Mouse (Mus musculus) midbrain, postnatal 0 days (tissue): ENCODE data around the gene Sesn3. TPM values are rescaled to one million over a fixed set of nuclear protein-coding genes. Genes with fewer than 3 reads are reported as not detected.

Experiments used
- ATAC-seq: fragments of 200-750 bp; cut with Nextera tagmentation; 2 replicates; pipeline ENCODE4 v1.8.0; 2017; ENCODE audit warnings: moderate number of reproducible peaks, mild to moderate bottlenecking, moderate TSS enrichment, moderate library complexity; ENCODE audit not compliant: low FRiP score
- DNase-seq: peaks from one replicate; pipeline ENCODE4 v3.0.0-alpha.2; 2015; ENCODE audit warnings: low spot score
- H3K27ac ChIP-seq: fragments of 300-500 bp; sonication (generic); 2 replicates; pipeline ENCODE4 v1.5.1; 2014; ENCODE audit warnings: low read depth, mild to moderate bottlenecking, low read length, mixed read lengths
- H3K27me3 ChIP-seq: fragments of 300-500 bp; sonication (generic); 2 replicates; pipeline ENCODE4 v1.6.1; 2014; ENCODE audit warnings: low read length, control low read depth, mixed read lengths; ENCODE audit not compliant: insufficient read depth
- H3K36me3 ChIP-seq: fragments of 300-500 bp; sonication (generic); 2 replicates; pipeline ENCODE4 v1.6.1; 2014; ENCODE audit warnings: low read length, control low read depth, mixed read lengths; ENCODE audit not compliant: insufficient read depth
- H3K4me1 ChIP-seq: fragments of 300-500 bp; sonication (generic); 2 replicates; pipeline ENCODE4 v1.6.1; 2014; ENCODE audit warnings: mild to moderate bottlenecking, control low read depth, antibody characterized with exemption, low read length, mixed read lengths; ENCODE audit not compliant: insufficient read depth
- H3K4me2 ChIP-seq: fragments of 300-500 bp; sonication (generic); 2 replicates; pipeline ENCODE4 v1.6.1; 2014; ENCODE audit warnings: low read depth, mild to moderate bottlenecking, low read length, mixed read lengths; ENCODE audit not compliant: poor library complexity, severe bottlenecking
- H3K4me3 ChIP-seq: fragments of 300-500 bp; sonication (generic); 2 replicates; pipeline ENCODE4 v1.5.1; 2014; ENCODE audit warnings: low read depth, mild to moderate bottlenecking, low read length, moderate library complexity
- H3K9ac ChIP-seq: fragments of 300-500 bp; sonication (generic); replicated peaks from 2 replicates; pipeline ENCODE4 v1.6.1; 2014; ENCODE audit warnings: mild to moderate bottlenecking, low read length, moderate library complexity, mixed read lengths; ENCODE audit not compliant: poor library complexity, severe bottlenecking
- H3K9me3 ChIP-seq: fragments of 300-500 bp; sonication (generic); 2 replicates; pipeline ENCODE4 v1.6.1; 2016; ENCODE audit warnings: low read length, control low read depth
- CTCF ChIP-seq: IDR thresholded peaks from 2 replicates; pipeline ENCODE4 v1.5.1; 2016; ENCODE audit warnings: antibody characterized with exemption, mild to moderate bottlenecking
- WGBS: fragments of 180-500 bp; shearing (Covaris S2); extraction: QIAGEN DNeasy Blood & Tissue Kit; methylation state at CpG from one replicate; pipeline ENCODE4 v1.1.7; 2014; 5-methylcytosine and 5-hydroxymethylcytosine counted together
- polyA plus RNA-seq: library from polyadenylated mRNA; unstranded; fragments of >200 nt; fragmentation: Nextera tagmentation; extraction: Ambion mirVana; gene quantifications from 2 replicates; pipeline ENCODE4 v1.2.1, GENCODE M21; 2015
- total RNA-seq: library from RNA; depleted of rRNA; stranded (reverse); fragments of >200 nt; gene quantifications from 2 replicates; pipeline ENCODE4 v1.2.3, GENCODE M21; 2014

Sesn3 gene
- total and polyA plus RNA-seq, 2 experiments from 2014 or later = 22.9 to 59.2 TPM

GRCm38 (mm10) chr9:14287234-14287633 lies 12.4 kb downstream of the Sesn3 start:
- no peaks in the 10 kb centered on the region for H3K9me3 ChIP-seq
- 89% methylated on average over 1 of the region's 1 CpGs for WGBS
- ATAC-seq = no peak
- H3K27me3 ChIP-seq = no peaks in the 10 kb centered on the region
- DNase-seq = no peak
- peaks cover 3% of the 10 kb centered on the region; the same call in 1 of the 2 replicates for H3K4me1 ChIP-seq
- TF ChIP-seq CTCF = no peak
- no peak overlapping the region for H3K4me3 ChIP-seq
- H3K9ac ChIP-seq = no peak overlapping the region
- no peaks in the 10 kb centered on the region for H3K36me3 ChIP-seq
- no peak overlapping the region for H3K27ac ChIP-seq
- no peak overlapping the region for H3K4me2 ChIP-seq

GRCm38 (mm10) chr9:14288500-14288899 lies 13.6 kb downstream of the Sesn3 start:
- no peak overlapping the region for H3K27ac ChIP-seq
- no peak overlapping the region for H3K4me2 ChIP-seq
- H3K9me3 ChIP-seq = no peaks in the 10 kb centered on the region
- H3K36me3 ChIP-seq = no peaks in the 10 kb centered on the region
- DNase-seq (no peak), ATAC-seq (no peak)
- H3K4me3 ChIP-seq = no peak overlapping the region
- no peak for TF ChIP-seq CTCF
- peaks cover 3% of the 10 kb centered on the region; the same call in 1 of the 2 replicates for H3K4me1 ChIP-seq
- H3K27me3 ChIP-seq = no peaks in the 10 kb centered on the region
- no peak overlapping the region for H3K9ac ChIP-seq

- H3K27me3 ChIP-seq = no peaks in the 10 kb centered on the region
- ATAC-seq = no peak
- H3K27ac ChIP-seq = no peak overlapping the region
- no peak for TF ChIP-seq CTCF
- H3K9me3 ChIP-seq = no peaks in the 10 kb centered on the region
- H3K4me1 ChIP-seq = peaks cover 3% of the 10 kb centered on the region; the same call in 1 of the 2 replicates
- no peaks in the 10 kb centered on the region for H3K36me3 ChIP-seq
- no peak overlapping the region for H3K9ac ChIP-seq
- H3K4me3 ChIP-seq = no peak overlapping the region
- DNase-seq = no peak
- 100% methylated on average over 1 of the region's 1 CpGs for WGBS
- no peak overlapping the region for H3K4me2 ChIP-seq
Measured at GRCm38 (mm10) chr9:14293866-14294265, 19.0 kb downstream of the Sesn3 start.

GRCm38 (mm10) chr9:14295680-14296440 lies 21.0 kb downstream of the Sesn3 start:
- DNase-seq (no peak), ATAC-seq (no peak)
- Histone ChIP-seq H3K4me1 (no peaks in the 10 kb centered on the region), H3K36me3 (no peaks in the 10 kb centered on the region), H3K4me3 (no peak overlapping the region), H3K9me3 (no peaks in the 10 kb centered on the region), H3K27me3 (no peaks in the 10 kb centered on the region), H3K9ac (no peak overlapping the region), H3K27ac (no peak overlapping the region), H3K4me2 (no peak overlapping the region)
- 94% methylated on average over 8 of the region's 8 CpGs for whole genome bisulfite sequencing
- TF ChIP-seq CTCF = no peak

- ATAC-seq (no peak), DNase-seq (no peak)
- Histone ChIP-seq H3K4me3 (no peak overlapping the region), H3K36me3 (no peaks in the 10 kb centered on the region), H3K27me3 (no peaks in the 10 kb centered on the region), H3K27ac (no peak overlapping the region), H3K4me2 (no peak overlapping the region), H3K4me1 (no peaks in the 10 kb centered on the region), H3K9ac (no peak overlapping the region), H3K9me3 (no peaks in the 10 kb centered on the region)
- WGBS = 90% methylated on average over 5 of the region's 5 CpGs
- TF ChIP-seq CTCF = no peak
Measured at GRCm38 (mm10) chr9:14297204-14297603, 22.3 kb downstream of the Sesn3 start.

GRCm38 (mm10) chr9:14299819-14300218 lies 25.0 kb downstream of the Sesn3 start:
- DNase-seq (no peak), ATAC-seq (no peak)
- Histone ChIP-seq H3K4me2 (no peak overlapping the region), H3K27ac (no peak overlapping the region), H3K9ac (no peak overlapping the region), H3K4me1 (no peaks in the 10 kb centered on the region), H3K9me3 (no peaks in the 10 kb centered on the region), H3K4me3 (no peak overlapping the region), H3K36me3 (no peaks in the 10 kb centered on the region), H3K27me3 (no peaks in the 10 kb centered on the region)
- no peak for TF ChIP-seq CTCF
